Mouse (Mus musculus) 416B (cell line): Measurements from ENCODE around the gene Pde10a.

Experiments used
- DNase-seq: peaks from one replicate; pipeline ENCODE4 v3.0.0; 2011; ENCODE audit warnings: low read depth

The Pde10a gene

GRCm38 (mm10) chr17:8525971-8526740 lies 984 bp downstream of the Pde10a start:
- no peak for DNase-seq

DNA sequence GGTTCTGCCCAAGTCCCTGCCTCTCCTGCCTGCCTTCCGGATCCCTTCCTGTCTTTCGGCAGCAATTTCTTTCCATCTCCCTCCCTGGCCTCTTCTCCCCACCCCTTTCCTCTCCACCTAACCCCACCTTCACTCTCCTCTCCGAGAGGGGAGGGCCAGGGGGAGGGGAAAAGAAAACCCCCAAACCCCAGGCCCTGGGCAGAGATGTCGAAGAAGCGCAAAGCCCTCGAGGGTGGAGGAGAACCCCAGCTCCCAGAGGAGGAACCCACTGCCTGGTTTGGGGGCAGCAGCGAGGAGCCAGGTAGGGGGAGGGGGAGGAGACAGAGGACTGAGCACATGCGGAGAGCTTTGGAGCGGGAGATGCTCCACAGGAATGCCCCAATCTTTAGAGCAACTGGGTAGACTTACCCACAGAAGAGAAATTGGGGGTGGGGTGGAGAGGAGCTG lies 1.7 kb downstream of the Pde10a start:
- no peak for DNase-seq

GRCm38 (mm10) chr17:8528641-8529040 lies 3.5 kb downstream of the Pde10a start:
- DNase-seq: no peak

DNA sequence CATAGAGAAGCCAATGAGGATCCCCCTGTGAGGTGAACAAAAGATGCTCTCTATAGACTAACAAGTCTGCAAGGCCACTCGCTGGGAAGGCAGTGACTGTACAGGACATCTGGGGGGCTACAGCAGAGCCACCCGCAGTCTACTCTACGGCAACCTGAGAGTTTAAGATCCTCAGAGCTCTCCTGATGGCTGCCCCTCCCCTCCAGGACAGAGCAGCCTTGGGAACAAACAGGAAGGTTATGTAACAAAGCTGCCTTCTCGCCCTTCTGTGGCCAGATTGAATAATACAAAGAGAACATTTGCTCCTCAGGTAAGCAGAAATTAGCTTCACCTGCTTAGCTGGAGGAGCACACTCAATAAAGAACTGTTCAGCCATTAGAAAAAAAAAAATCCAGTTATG lies 7.4 kb downstream of the Pde10a start:
- DNase-seq: no peak

GRCm38 (mm10) chr17:8533828-8534227 lies 8.7 kb downstream of the Pde10a start:
- peak; percentile 37 for DNase-seq

- no peak for DNase-seq
Observed at GRCm38 (mm10) chr17:8536522-8536921, 11.3 kb downstream of the Pde10a start.

GRCm38 (mm10) chr17:8538102-8538501 lies 12.9 kb downstream of the Pde10a start:
- DNase-seq: peak; percentile 37

DNA sequence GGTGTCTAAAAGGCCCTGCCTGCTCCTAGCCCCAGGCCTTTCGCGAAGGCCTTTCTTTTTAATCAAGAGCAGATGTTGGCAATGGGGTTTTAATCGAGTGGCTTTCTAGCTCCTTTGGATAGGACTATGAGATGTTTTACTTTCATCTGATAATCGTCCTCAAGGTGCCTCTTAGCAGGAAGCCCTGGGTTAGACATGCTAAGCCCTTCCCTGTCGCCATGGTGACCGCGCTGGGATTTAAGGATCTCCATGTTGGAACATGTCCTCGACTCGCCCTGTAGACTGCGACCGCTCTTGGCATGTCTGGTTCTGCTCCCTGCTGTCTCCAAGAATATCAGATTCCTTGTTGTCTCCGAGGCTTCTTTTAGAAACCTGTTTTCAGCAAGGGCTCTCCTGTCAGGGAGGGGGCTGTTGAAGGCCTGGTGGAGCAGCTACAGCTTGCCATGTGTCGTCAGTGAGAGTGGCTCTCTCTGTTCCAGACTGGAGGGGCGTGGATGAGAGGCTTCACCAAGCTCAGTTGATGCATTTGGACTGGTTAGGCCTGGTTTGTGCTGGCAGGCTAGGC lies 16.9 kb downstream of the Pde10a start:
- DNase-seq: no peak

GRCm38 (mm10) chr17:8546366-8546765 lies 21.2 kb downstream of the Pde10a start:
- DNase-seq: no peak

DNA sequence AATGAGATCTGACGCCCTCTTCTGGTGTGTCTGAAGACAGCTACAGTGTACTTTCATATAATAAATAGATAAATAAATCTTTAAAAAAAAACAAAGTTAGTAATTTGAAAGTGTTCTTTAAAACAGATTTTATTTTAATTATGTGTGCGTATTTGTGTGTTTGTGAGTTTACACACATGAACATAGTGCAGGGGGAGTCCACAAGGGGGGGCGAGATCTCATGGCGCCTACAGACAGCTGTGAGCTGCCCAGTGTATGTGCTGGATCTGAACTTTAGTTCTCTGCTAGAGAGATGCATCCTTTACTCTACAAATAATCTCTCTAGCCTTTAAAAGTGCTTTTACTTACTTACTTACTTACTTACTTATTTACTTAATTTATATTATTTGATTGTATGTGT lies 23.6 kb downstream of the Pde10a start:
- no peak for DNase-seq

DNA sequence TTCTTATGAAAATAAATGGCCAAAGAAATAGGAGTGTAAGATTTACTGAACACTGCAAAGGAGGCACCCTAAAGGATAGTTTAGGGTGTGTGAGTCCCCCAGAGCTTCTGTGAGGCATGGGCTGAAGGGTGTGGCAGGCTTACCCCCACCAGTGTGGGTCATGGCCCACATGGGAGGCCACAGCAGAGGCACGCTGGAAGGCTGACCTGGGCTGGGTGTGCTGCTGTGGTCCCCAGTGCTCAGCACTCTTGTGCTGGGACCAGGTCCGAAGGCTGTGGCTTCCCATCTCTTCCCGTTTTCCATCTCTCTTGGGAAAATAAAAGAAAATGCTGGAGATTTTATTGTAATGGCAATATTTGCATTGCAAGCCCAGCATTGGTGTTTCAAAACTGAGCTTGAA lies 26.5 kb downstream of the Pde10a start:
- DNase-seq: no peak

- no peak for DNase-seq
Observed at GRCm38 (mm10) chr17:8552346-8553035, 27.3 kb downstream of the Pde10a start.

GRCm38 (mm10) chr17:8553601-8554000 lies 28.4 kb downstream of the Pde10a start:
- no peak for DNase-seq

DNA sequence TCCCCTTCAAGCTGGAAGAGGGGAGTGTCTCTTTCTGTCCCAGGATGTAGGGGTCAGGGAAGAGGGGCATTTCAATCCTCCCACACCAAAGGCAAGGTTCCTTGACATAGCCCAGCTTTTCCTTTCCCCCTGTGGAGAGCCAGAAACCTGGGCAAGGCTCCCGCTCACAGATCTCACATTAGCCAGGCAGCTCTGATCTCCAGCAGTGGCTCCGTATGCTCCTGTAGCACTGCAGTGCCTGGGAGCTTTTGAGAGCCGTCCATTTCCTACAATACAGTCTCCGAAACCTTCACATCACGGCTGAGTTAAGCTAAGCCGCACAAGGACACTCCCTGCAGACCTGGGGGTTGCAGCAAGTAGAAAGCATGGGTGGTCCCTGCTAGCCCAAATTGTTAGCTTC lies 29.0 kb downstream of the Pde10a start:
- no peak for DNase-seq

- DNase-seq: no peak
Observed at GRCm38 (mm10) chr17:8555785-8556184, 30.6 kb downstream of the Pde10a start.

GRCm38 (mm10) chr17:8556223-8556622 lies 31.1 kb downstream of the Pde10a start:
- no peak for DNase-seq

DNA sequence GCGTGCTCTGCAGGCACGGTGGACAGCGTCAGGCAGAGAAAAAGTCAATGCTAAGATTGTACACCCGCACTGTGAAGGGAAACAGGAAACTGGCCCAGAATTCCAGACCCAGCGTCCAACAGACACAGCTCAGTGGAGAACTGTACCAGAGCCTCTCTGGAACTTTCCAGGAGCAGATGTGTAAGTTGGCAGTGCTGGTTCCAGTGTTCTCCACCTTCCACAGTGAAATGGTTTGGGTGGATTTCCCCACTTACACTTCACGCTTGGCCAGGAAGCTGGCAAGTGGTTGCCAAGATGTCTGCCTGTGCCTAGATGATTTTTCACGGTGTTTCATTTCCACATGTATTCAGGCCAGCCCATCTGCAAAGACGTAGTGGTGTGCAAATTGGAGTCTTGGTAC lies 32.8 kb downstream of the Pde10a start:
- DNase-seq: no peak

DNA sequence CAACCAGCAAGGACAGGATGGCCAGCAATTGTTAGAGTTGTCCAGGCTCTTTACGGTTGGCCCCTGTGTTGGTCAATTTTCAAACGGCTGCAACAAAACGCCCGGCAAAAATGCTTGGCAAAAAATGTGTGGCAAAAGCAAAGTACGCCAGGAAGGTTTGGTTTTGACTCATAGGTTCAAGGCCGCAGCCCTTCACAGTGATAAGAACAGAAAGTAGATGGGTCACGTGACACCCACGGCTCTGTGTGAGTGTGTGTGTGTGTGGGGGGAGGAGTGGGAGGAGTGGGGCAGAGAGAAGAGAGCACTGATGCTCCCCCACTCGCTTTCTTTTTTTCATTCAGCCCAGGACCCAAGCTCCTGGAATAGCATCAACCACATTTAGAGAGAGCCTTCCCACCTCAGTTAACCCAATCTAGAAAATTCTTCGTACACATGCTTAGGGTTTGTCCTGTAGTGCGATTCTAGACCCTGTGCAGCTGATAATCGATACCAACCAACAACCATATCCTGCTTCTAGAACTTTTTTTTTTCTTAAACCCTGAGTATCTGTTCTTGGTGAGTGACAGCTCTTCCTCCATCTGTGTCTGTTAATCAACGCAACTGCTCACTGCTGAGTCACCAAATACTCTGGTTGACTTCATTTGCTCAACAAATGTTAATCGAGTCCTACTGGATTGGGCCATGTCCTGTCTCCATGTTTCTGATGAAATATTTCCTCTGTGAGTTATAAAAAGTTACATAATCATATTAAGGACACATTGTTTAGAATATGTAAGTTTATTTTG lies 37.1 kb downstream of the Pde10a start:
- peak; percentile 84 for DNase-seq

DNA sequence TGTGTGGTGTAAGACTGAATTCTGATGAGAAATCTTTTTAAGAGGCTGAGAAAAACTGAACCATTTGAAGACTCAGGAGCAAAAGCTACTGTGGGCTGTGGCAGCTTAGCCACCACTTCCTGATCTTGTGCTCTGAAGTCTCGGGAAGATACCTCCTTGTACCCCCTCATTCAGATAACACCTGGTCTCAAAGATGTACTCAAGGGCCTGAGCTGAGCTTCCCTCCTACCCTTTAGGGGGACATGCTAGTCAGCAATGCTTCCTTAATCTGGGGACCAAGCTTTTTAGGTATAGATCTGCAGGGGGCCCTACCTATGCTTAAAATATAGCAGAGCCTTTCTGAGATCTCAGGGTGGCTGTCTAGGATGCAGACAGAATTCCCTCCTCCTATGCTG lies 37.7 kb downstream of the Pde10a start:
- DNase-seq: no peak

- DNase-seq: no peak
Observed at GRCm38 (mm10) chr17:8566850-8567249, 41.7 kb downstream of the Pde10a start, which contains the start of gene Gm17087. TSS of gene Gm17087 (minus strand) at chr17:8566950.

DNA sequence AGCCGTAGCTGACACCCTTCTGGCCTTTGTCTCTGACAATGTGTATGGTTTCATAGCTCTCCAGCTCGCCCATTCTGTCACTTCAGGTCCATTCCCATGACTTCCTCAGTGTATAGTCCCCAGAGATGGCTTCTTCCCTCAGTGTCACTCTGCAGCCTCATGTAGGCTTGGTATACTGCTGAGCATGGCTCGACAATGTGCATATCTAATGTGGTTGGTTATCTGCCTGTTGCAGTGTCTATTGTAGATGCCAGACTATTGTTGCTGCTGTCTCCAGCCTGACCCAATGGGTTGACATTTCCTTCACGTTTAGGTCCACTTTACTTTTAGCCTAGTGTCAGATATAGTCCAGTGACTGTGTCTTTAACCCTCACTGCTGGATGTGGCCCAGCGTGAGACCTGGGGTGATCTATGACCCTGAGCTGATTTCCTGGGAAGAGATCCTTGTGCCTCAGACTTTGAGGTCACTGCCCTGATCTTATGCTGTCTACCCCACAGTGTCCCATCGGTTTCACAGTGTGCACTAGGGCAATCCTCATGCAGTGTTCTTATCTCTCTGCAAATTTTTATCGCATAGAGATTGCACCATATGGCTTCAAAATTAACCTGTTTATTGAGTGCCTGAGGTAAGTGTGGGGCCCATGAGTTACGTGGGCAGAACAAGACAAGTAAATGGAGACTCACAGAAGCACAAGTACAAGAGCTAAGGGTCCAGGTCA lies 48.5 kb downstream of the Pde10a start:
- DNase-seq: no peak

DNA sequence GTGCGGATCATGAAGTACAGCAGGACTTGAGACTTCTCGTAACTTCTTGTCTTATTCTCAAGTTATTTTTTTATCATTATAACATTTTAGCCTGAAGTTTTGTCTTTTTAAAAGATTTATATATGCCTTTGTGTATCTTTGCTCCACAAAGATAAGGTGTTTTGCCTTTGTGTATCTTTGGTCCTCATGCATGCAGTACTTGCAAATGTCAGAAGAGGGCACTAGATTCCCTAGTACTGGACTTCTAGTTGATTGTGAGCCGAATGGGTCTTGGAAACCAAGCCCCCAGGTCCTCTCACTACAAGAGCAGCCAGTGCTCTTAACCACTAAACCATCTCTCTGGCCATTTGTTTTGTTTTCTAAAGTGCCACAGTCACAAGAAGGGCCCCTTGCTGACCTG lies 55.2 kb downstream of the Pde10a start:
- DNase-seq: peak; percentile 35
